Mouse (Mus musculus): ENCODE measurements around the gene Cybrd1. TPM values are rescaled to one million over a fixed set of nuclear protein-coding genes. Genes with fewer than 3 reads are reported as not detected.
A peak's percentile ranks its signal among the peaks of the same experiment; 100 is the strongest.

Gene Cybrd1
- 2.3 and 3.1 TPM in 2 replicates for polyA plus RNA-seq (2012; rRNA removed)

DNA sequence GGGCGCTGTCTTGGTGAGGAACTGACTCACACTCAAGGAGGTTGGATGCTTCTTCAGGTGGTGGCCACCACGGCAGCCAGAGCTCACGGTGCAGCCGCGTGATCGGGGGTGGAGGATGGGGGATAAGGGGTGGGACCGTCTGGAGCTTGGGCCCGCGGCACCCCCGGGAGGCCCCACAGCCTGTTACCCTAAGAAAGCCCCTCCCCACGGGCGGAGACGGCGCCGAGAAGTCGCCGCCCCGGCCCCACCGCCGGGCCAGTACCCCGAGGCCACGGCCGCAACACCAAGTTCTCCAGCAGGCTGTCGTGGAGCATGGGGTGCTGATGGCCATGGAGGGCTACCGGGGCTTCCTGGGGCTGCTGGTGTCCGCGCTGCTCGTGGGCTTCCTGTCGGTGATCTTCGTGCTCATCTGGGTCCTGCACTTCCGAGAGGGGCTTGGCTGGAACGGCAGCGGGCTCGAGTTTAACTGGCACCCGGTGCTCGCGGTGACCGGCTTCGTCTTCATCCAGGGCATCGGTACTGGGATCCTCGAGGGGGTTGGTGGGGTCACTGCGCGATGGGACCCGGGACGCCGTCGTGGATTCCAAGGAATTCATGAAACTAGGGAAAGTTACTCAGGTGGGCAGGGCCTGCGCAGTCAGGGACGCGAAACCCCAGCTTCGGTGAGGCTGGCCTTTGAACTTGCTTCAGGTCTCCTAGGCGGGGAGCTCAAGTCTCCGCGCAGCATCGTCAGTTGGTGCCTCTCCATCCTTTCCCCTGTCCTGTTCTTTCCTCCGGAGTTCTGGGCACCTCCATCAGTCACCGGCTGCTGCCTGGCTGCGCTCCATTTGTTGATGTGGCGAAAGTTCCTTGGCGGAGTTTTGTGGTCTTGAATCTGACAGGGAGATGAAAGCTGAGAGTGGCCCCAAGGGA is at the start of gene Cybrd1:
TSS of gene Cybrd1 (plus strand) at position 127 of the 912 bp plus-strand sequence.
- peak within 1 kb of the TSS; percentile 68 for H3K4me3 ChIP-seq (ENCODE audit: control insufficient read depth, insufficient read depth, low read length)
- TF ChIP-seq CTCF (IDR thresholded peaks at IDR 0.05; ENCODE audit: borderline replicate concordance, control insufficient read depth, extremely low read depth, insufficient read depth, low read length, poor library complexity) (no peak), POLR2A (IDR thresholded peaks at IDR 0.05; ENCODE audit: control insufficient read depth, extremely low read depth, insufficient read depth, low read length, poor library complexity) (no peak)
- peaks cover 13% of the 10 kb centered on the region for H3K4me1 ChIP-seq (replicated peaks; ENCODE audit: control insufficient read depth, insufficient read depth, low read length)
- no peaks in the 10 kb centered on the region; the same call in 1 of the 2 replicates for H3K27me3 ChIP-seq (ENCODE audit: control insufficient read depth, insufficient read depth, low read length)
- WGBS, result 3% methylated on average over 60 of the region's 60 CpGs
- no peaks in the 10 kb centered on the region for H3K36me3 ChIP-seq (ENCODE audit: control insufficient read depth, insufficient read depth, low read length)
- no peak within 1 kb of the TSS for H3K27ac ChIP-seq (ENCODE audit: control insufficient read depth, insufficient read depth, low read length)
- DNase-seq, result peak; percentile 30

- Histone ChIP-seq H3K4me3 (ENCODE audit: control insufficient read depth, insufficient read depth, low read length) (no peak overlapping the region), H3K4me1 (replicated peaks; ENCODE audit: control insufficient read depth, insufficient read depth, low read length) (no peaks in the 10 kb centered on the region), H3K27me3 (ENCODE audit: control insufficient read depth, insufficient read depth, low read length) (no peaks in the 10 kb centered on the region), H3K36me3 (ENCODE audit: control insufficient read depth, insufficient read depth, low read length) (peaks cover 4% of the 10 kb centered on the region; the same call in 1 of the 2 replicates), H3K27ac (ENCODE audit: control insufficient read depth, insufficient read depth, low read length) (no peak overlapping the region)
- DNase-seq, result no peak
- TF ChIP-seq POLR2A (IDR thresholded peaks at IDR 0.05; ENCODE audit: control insufficient read depth, extremely low read depth, insufficient read depth, low read length, poor library complexity) (no peak), CTCF (IDR thresholded peaks at IDR 0.05; ENCODE audit: borderline replicate concordance, control insufficient read depth, extremely low read depth, insufficient read depth, low read length, poor library complexity) (no peak)
- 96% methylated on average over 4 of the region's 4 CpGs for WGBS
Measured at GRCm38 (mm10) chr2:71071601-71072000, 46.1 kb upstream of the Cybrd1 start.

DNA sequence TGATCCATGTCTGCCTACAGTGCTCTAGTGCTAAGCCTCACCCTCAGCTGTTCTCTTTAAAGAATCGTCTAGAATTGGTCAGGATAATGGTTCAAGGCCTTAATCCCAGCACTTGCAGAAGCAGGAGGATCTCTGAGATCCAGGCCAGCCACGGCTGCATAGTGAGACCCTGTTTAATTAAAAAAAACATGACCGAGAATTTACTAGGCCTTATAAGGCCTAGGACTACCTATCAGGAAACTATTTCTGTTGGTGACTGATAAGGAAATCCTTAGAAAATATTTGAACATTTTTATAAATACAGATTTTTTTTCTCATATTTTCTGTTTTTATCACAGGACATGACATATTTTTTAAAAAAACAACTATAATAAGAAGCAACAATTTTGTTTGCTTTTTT is 44.4 kb upstream of the Cybrd1 start:
- TF ChIP-seq CTCF (IDR thresholded peaks at IDR 0.05; ENCODE audit: borderline replicate concordance, control insufficient read depth, extremely low read depth, insufficient read depth, low read length, poor library complexity), result no peak
- no peak for TF ChIP-seq POLR2A (IDR thresholded peaks at IDR 0.05; ENCODE audit: control insufficient read depth, extremely low read depth, insufficient read depth, low read length, poor library complexity)
- Histone ChIP-seq H3K27me3 (ENCODE audit: control insufficient read depth, insufficient read depth, low read length) (no peaks in the 10 kb centered on the region), H3K36me3 (ENCODE audit: control insufficient read depth, insufficient read depth, low read length) (peaks cover 8% of the 10 kb centered on the region; the same call in 1 of the 2 replicates), H3K4me1 (replicated peaks; ENCODE audit: control insufficient read depth, insufficient read depth, low read length) (no peaks in the 10 kb centered on the region), H3K4me3 (ENCODE audit: control insufficient read depth, insufficient read depth, low read length) (no peak overlapping the region), H3K27ac (ENCODE audit: control insufficient read depth, insufficient read depth, low read length) (no peak overlapping the region)
- DNase-seq, result no peak
- WGBS, result 95% methylated on average over 3 of the region's 3 CpGs

GRCm38 (mm10) chr2:71073828-71074227 is 43.9 kb upstream of the Cybrd1 start:
- Histone ChIP-seq H3K36me3 (ENCODE audit: control insufficient read depth, insufficient read depth, low read length) (peaks cover 8% of the 10 kb centered on the region; the same call in 1 of the 2 replicates), H3K27me3 (ENCODE audit: control insufficient read depth, insufficient read depth, low read length) (no peaks in the 10 kb centered on the region), H3K4me3 (ENCODE audit: control insufficient read depth, insufficient read depth, low read length) (no peak overlapping the region), H3K27ac (ENCODE audit: control insufficient read depth, insufficient read depth, low read length) (no peak overlapping the region), H3K4me1 (replicated peaks; ENCODE audit: control insufficient read depth, insufficient read depth, low read length) (no peaks in the 10 kb centered on the region)
- 98% methylated on average over 3 of the region's 3 CpGs for WGBS
- TF ChIP-seq POLR2A (IDR thresholded peaks at IDR 0.05; ENCODE audit: control insufficient read depth, extremely low read depth, insufficient read depth, low read length, poor library complexity) (no peak), CTCF (IDR thresholded peaks at IDR 0.05; ENCODE audit: borderline replicate concordance, control insufficient read depth, extremely low read depth, insufficient read depth, low read length, poor library complexity) (no peak)
- no peak for DNase-seq

DNA sequence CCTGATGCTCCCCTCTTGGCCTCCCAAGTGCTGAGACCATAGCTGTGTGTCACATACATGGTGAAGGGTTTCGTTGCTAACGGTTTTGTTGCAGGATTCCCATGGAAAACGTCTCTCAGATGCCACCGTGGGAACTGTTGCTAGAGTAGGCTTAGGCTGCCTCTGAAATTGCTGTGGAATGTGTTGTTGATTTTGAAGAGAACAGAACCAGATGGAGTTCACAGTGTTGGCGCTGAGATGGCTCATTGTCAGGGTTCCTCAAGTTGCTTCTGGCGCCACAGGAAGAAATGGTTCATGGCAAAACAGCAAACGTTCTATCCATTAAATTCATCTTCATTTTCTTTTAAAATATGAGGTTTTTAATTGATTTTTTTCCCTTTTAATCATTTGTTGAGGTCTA is 35.3 kb upstream of the Cybrd1 start:
- H3K36me3 ChIP-seq (ENCODE audit: control insufficient read depth, insufficient read depth, low read length), result peaks cover 37% of the 10 kb centered on the region
- 96% methylated on average over 7 of the region's 7 CpGs for WGBS

GRCm38 (mm10) chr2:71083454-71084193 is 34.1 kb upstream of the Cybrd1 start:
- TF ChIP-seq POLR2A (IDR thresholded peaks at IDR 0.05; ENCODE audit: control insufficient read depth, extremely low read depth, insufficient read depth, low read length, poor library complexity), result no peak
- TF ChIP-seq CTCF (IDR thresholded peaks at IDR 0.05; ENCODE audit: borderline replicate concordance, control insufficient read depth, extremely low read depth, insufficient read depth, low read length, poor library complexity), result no peak
- Histone ChIP-seq H3K36me3 (ENCODE audit: control insufficient read depth, insufficient read depth, low read length) (peaks cover 49% of the 10 kb centered on the region), H3K4me1 (replicated peaks; ENCODE audit: control insufficient read depth, insufficient read depth, low read length) (no peaks in the 10 kb centered on the region), H3K4me3 (ENCODE audit: control insufficient read depth, insufficient read depth, low read length) (no peak overlapping the region), H3K27me3 (ENCODE audit: control insufficient read depth, insufficient read depth, low read length) (no peaks in the 10 kb centered on the region), H3K27ac (ENCODE audit: control insufficient read depth, insufficient read depth, low read length) (no peak overlapping the region)
- WGBS, result 98% methylated on average over 6 of the region's 6 CpGs
- DNase-seq, result no peak

More for the DNA sequence above, 35.3 kb upstream of the Cybrd1 start:
- no peak for TF ChIP-seq CTCF (IDR thresholded peaks at IDR 0.05; ENCODE audit: borderline replicate concordance, control insufficient read depth, extremely low read depth, insufficient read depth, low read length, poor library complexity)
- TF ChIP-seq POLR2A (IDR thresholded peaks at IDR 0.05; ENCODE audit: control insufficient read depth, extremely low read depth, insufficient read depth, low read length, poor library complexity), result no peak
- Histone ChIP-seq H3K4me3 (ENCODE audit: control insufficient read depth, insufficient read depth, low read length) (no peak overlapping the region), H3K4me1 (replicated peaks; ENCODE audit: control insufficient read depth, insufficient read depth, low read length) (no peaks in the 10 kb centered on the region), H3K27me3 (ENCODE audit: control insufficient read depth, insufficient read depth, low read length) (no peaks in the 10 kb centered on the region), H3K27ac (ENCODE audit: control insufficient read depth, insufficient read depth, low read length) (no peak overlapping the region)
- no peak for DNase-seq
